Mouse (Mus musculus) megakaryocyte, adult 5-6 weeks (primary cell): ENCODE measurements around the gene Cxcl12. TPM values are rescaled to one million over a fixed set of nuclear protein-coding genes. Genes with fewer than 3 reads are reported as not detected.
A peak's percentile ranks its signal among the peaks of the same experiment; 100 is the strongest.

Experiments used
- ATAC-seq: 2 replicates; pipeline ENCODE4 v1.8.0; 2016; ENCODE audit warnings: mild to moderate bottlenecking, inconsistent platforms; ENCODE audit not compliant: poor library complexity, severe bottlenecking
- total RNA-seq, 2 experiments: library from RNA; stranded (forward) in 1 of 2; stranded (reverse) in 1 of 2; fragments of 153-499, 151-499 nt in 1 of 2; fragments of 221-1000, 200-1000 nt in 1 of 2; gene quantifications; 2 replicates each; pipeline versions ENCODE4 v1.2.3 to v1.2.4; 2015 to 2017

Gene Cxcl12
- total RNA-seq (2015) (8.8 and 9.7 TPM in 2 replicates), total RNA-seq (2017) (9.7 and 12.8 TPM in 2 replicates)

- ATAC-seq = no peak
Observed at GRCm38 (mm10) chr6:117168321-117169011, at the start of gene Cxcl12. Cxcl12 (plus strand) TSS chr6:117168535.

DNA sequence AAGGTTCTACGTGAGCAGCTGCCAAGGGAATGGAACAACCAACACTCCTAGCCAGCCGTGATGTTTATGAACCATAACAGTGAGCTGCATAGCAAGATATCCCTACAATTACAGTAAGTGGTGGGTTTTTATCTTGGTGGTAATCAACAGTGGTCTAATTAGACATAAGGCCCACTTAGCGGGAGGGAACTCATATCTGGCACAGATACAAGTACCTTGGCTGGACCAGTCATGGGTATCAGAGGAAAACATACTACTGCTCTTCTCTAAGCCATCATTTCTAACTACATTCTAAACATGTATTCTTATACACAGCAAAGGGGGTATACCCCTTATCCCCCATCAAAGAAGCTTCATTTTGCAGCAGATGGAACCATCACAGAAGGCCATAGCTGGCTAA, 46.3 kb upstream of the Cxcl12 start:
- ATAC-seq = no peak

GRCm38 (mm10) chr6:117126356-117126755, 42.0 kb upstream of the Cxcl12 start:
- no peak for ATAC-seq

DNA sequence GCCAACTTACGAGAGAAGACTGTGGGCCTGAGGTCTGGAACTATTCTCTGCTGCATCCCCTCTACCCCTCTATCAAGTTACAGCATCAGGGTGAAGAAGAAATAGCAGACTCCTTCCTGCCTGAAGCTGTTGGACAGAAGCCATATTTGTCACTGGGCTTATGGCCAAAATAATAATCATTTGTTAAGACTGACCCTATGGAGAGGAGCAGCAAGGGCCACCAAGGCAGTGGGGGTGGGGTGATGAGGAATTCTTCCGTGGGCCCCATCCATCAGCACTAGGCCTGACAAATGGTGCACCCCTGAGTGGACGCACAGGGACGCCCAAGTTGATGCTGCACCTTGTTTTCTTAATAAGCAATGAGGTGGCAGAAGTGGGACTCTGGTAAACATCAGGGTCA, 38.9 kb upstream of the Cxcl12 start:
- no peak for ATAC-seq

- no peak for ATAC-seq
Observed at GRCm38 (mm10) chr6:117130680-117131111, 37.6 kb upstream of the Cxcl12 start.

- no peak for ATAC-seq
Observed at GRCm38 (mm10) chr6:117134526-117134925, 33.8 kb upstream of the Cxcl12 start.

- no peak for ATAC-seq
Observed at GRCm38 (mm10) chr6:117137735-117138134, 30.6 kb upstream of the Cxcl12 start.

DNA sequence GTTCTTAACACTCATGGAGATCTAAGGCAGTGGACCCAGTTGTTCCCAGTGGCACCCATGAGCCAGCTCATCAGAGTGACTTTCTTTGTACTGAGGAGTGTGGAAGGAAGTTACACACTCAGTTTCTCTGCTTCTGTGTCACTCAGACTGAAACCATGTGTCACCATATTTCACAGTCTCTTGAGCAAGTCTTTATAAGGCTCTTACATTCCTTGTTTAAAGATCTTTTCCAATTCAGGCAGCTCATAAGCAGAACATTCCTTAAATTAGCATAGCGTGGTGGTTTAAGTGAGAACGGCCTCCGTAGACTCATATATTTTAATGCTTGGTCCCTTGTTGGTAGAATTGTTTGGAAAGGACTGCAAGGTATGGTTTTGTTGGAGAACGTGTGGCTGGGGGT, 27.4 kb upstream of the Cxcl12 start:
- no peak for ATAC-seq

DNA sequence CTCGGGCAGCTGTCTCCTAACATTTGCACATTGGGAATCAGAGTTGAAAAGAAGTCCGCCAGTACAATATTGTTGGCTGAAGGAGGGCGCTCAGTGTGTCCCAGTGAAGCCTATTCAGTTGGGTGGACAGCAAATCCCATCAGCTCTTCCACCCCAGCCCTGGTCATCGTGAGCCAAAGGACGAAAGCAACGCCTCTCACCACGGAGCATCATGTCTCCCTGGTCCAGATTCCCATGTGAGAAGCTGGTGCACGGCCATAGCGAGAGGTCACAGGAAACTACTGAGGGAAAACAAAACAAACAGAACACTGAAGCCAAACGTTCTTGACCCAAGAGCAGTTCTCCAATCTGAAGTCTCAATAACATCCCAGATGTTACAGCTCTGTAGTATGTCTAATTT, 21.4 kb upstream of the Cxcl12 start:
- no peak for ATAC-seq

DNA sequence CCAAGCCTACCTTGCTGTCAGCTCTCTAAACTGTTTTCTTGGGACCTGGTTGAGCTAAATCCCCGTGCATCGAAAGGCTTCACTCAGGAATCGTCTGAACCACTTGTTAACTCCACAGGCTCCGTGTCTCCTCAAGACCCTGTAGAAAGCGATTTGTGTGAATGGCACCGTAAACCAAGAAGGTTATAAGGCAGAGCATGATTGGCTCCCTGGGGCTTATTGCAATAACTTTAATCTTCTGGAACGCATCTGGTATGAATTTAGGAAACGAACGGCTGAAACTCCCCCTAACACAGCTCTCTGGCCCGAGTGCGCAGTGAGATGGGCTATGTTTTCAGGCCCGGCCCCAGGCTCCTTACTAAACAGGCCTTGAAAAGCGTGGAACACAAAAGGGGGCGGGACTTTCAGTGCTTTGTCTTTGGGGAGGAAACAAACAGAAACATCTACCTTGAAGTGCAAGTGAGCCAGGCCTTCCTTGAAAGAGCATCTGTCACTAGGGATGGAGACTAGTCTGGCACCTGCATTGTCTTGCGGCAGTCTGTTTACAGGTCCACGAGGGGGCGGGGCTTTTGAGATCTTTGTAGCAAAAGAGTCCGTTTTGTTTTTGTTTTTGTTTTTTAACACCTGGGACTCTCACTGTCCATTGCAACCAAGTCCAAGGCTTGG, 16.7 kb upstream of the Cxcl12 start:
- ATAC-seq = no peak

DNA sequence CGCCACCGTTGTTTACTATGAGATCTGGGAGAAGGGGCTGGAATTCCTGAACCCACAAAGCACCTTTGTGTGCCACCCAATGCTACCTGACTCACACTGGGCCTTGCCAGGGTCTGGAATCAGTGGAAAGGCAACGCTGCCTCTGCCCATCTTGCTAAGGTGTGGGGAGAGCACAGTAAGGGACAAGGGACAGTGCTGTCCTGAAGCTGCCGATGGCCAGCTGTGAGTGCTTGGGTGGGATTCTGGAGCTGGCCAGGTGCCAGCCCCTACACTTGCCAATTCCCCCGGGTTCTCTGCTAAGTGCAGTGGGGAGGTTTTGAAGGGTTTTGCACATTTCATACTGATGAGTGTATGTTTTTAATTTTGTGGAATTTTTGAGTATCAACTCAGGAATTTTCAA, 15.3 kb upstream of the Cxcl12 start:
- ATAC-seq = no peak

- ATAC-seq = no peak
Observed at GRCm38 (mm10) chr6:117156846-117157245, 11.5 kb upstream of the Cxcl12 start.

GRCm38 (mm10) chr6:117159710-117160690, 8.3 kb upstream of the Cxcl12 start:
- no peak for ATAC-seq

DNA sequence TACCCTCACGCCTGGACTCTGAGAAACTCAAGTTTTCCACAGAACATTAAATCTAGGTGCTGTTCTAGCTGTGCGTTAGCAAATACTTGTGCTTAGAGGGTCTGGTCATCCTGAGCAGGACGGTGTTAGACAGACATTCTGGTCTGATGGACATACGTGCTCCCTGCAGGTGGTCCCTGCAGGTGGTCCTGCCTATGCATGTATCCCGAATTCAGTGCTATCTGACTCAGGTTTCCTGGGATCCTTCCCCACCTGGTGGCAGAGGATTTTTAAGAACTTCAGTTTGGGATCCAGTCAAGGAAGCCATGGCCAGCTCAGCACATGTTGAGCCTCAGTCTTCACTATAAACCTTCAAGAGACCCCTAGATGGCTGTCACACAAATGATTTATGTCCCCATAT, 4.8 kb upstream of the Cxcl12 start:
- ATAC-seq = no peak

GRCm38 (mm10) chr6:117166581-117167425, 1.5 kb upstream of the Cxcl12 start:
- peak; percentile 83 for ATAC-seq

GRCm38 (mm10) chr6:117167426-117167730, 957 bp upstream of the Cxcl12 start:
- no peak for ATAC-seq

DNA sequence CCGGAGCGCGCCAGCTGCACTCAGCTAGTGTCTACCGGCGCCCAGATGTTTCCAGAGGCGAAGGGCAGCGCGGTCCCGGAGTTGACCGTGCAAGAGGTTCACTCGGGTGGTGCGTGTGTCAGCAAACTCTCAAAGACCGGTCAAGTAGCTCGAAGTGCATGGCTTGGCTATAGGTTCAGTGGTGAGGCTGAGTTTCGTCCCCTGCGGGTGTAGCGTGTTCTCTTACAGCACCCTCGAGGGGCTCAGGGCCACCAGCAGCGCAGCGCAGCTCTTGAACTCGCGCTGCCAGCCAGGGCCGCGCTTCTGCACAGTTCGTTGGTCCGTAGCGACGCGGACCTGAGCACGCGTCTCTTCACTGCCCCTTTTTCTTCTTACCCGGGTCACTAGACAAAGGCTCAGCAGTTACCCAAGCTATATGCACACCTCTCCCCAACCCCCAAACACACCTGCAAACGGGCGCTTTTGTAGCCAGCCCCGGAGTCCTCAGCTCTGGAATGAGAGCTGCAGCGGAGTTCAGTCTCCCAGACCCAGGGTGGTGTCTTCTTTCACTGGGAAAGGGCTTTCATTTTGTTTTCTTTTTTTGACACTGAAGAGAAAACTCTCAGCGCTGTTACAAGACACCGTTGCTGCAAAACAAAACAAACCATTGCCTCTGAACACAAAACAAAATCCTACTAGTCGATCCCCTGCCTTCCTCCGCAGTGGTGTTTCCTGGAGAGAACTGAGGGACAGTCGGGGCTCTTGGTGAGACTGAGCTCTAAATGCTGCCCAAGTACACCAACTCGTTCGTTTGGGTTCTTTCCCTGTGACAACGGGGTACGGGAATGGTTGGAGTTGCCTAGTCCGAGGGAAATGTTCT, 945 bp downstream of the Cxcl12 start:
- ATAC-seq = no peak

GRCm38 (mm10) chr6:117169910-117170747, 1.8 kb downstream of the Cxcl12 start:
- no peak for ATAC-seq

DNA sequence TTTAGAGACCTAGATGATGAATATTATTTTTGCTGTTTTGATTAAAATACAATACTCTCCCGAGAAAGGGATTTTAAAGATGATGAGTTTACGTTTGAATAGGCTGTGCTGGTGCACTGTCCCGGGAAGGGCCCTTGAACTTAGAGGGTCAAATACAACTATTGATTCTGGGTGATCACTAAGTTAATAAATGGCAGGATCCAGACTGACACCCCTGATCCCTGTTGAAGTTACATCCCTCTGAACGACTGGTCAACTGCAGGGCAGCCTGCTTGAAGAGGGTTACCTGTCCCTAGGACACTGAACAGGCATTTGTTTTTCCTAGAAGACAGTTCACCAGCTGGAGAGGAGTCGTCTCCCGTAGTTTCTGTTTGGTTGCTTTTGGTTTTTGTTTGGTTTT, 4.0 kb downstream of the Cxcl12 start:
- no peak for ATAC-seq
